Mouse (Mus musculus) CH12.LX (cell line): ENCODE measurements around the gene Rusc1. TPM values are rescaled to one million over a fixed set of nuclear protein-coding genes. Genes with fewer than 3 reads are reported as not detected.

Source experiments
- DNase-seq: peaks from one replicate; pipeline ENCODE4 v3.0.0-alpha.2; 2013; ENCODE audit errors: extremely low read depth
- H3K27ac ChIP-seq: 2 replicates; pipeline ENCODE4 v1.5.1; 2012; ENCODE audit warnings: low read depth, mild to moderate bottlenecking, control low read depth, moderate library complexity; ENCODE audit not compliant: insufficient read depth
- H3K27me3 ChIP-seq: replicated peaks from 2 replicates; pipeline ENCODE3; 2012; ENCODE audit warnings: inconsistent platforms
- H3K36me3 ChIP-seq, 2 experiments: replicated peaks in 1 of 2; 2 replicates each; pipeline versions ENCODE3 to v1.6.1; 2012; ENCODE audit warnings: inconsistent platforms in 1 of 2, low read length in 1 of 2, mild to moderate bottlenecking in 1 of 2, mixed read lengths in 1 of 2, moderate library complexity in 1 of 2; ENCODE audit not compliant: control insufficient read depth in 1 of 2, insufficient read depth in 1 of 2
- H3K4me1 ChIP-seq, 2 experiments: 2 replicates each; pipeline ENCODE4 v1.6.1; 2012; ENCODE audit warnings: inconsistent platforms in 1 of 2, moderate library complexity in 1 of 2; ENCODE audit not compliant: insufficient read depth in 2 of 2, control insufficient read depth in 1 of 2
- H3K4me2 ChIP-seq: 2 replicates; pipeline ENCODE4 v1.6.1; 2012; ENCODE audit warnings: low read depth, mild to moderate bottlenecking, control low read depth; ENCODE audit not compliant: poor library complexity, insufficient read depth, severe bottlenecking
- H3K4me3 ChIP-seq, 3 experiments: fragments of 150-350 bp in 1 of 3; sonication (generic) in 1 of 3; replicated peaks in 1 of 3; 2 replicates each; pipeline versions ENCODE3 to v1.5.1; 2011 to 2012; ENCODE audit warnings: low read depth in 2 of 3, low read length in 2 of 3, mild to moderate bottlenecking in 2 of 3, moderate library complexity in 2 of 3, control low read depth in 1 of 3, improper control_type of control experiment in 1 of 3, inconsistent platforms in 1 of 3, mixed read lengths in 1 of 3; ENCODE audit not compliant: poor library complexity in 1 of 3
- H3K79me2 ChIP-seq: replicated peaks from 2 replicates; pipeline ENCODE4 v1.6.1; 2012; ENCODE audit warnings: mild to moderate bottlenecking, moderate library complexity; ENCODE audit not compliant: control insufficient read depth, poor library complexity, insufficient read depth, severe bottlenecking; ENCODE audit errors: extremely low read depth
- H3K9ac ChIP-seq: 2 replicates; pipeline ENCODE4 v1.6.1; 2012; ENCODE audit warnings: low read depth, mild to moderate bottlenecking, control low read depth, moderate library complexity; ENCODE audit not compliant: insufficient read depth
- H3K9me3 ChIP-seq: replicated peaks from 2 replicates; pipeline ENCODE3; 2012; ENCODE audit warnings: low read length, inconsistent platforms, mixed read lengths
- CHD1 ChIP-seq: IDR thresholded peaks from 2 replicates; pipeline ENCODE4 v1.6.1; 2012; ENCODE audit warnings: low read depth, low read length, improper control_type of control experiment, inconsistent platforms
- CHD2 ChIP-seq: IDR thresholded peaks from 2 replicates; pipeline ENCODE4 v1.6.1; 2011; ENCODE audit warnings: low read length, improper control_type of control experiment
- CTCF ChIP-seq, 2 experiments: IDR thresholded peaks in 1 of 2; conservative IDR thresholded peaks in 1 of 2; 2 replicates each; pipeline ENCODE4 v1.5.1; 2011 to 2012; ENCODE audit warnings: low read depth in 2 of 2, low read length in 2 of 2, improper control_type of control experiment in 1 of 2, inconsistent platforms in 1 of 2, mild to moderate bottlenecking in 1 of 2, moderate library complexity in 1 of 2
- ELF1 ChIP-seq: IDR thresholded peaks from 2 replicates; pipeline ENCODE4 v1.6.1; 2014; ENCODE audit warnings: low read depth, mild to moderate bottlenecking, inconsistent platforms, low read length, improper control_type of control experiment
- JUN ChIP-seq: IDR thresholded peaks from 2 replicates; pipeline ENCODE4 v1.6.1; 2011; ENCODE audit warnings: low read depth, mild to moderate bottlenecking, low read length, improper control_type of control experiment, moderate library complexity; ENCODE audit not compliant: insufficient read depth
- MAFK ChIP-seq: IDR thresholded peaks from 2 replicates; pipeline ENCODE4 v1.6.1; 2011; ENCODE audit warnings: low read length, improper control_type of control experiment; ENCODE audit not compliant: insufficient replicate concordance
- PAX5 ChIP-seq: IDR thresholded peaks from 2 replicates; pipeline ENCODE4 v1.6.1; 2012; ENCODE audit warnings: low read length, inconsistent platforms, mixed read lengths
- RAD21 ChIP-seq: IDR thresholded peaks from 2 replicates; pipeline ENCODE4 v1.6.1; 2011; ENCODE audit warnings: low read depth, mild to moderate bottlenecking, low read length, improper control_type of control experiment, moderate library complexity
- SMC3 ChIP-seq: IDR thresholded peaks from 2 replicates; pipeline ENCODE4 v1.6.1; 2011; ENCODE audit warnings: low read depth, low read length, improper control_type of control experiment
- TBP ChIP-seq: conservative IDR thresholded peaks from 2 replicates; pipeline ENCODE4 v1.6.1; 2011; ENCODE audit warnings: low read depth, low read length, improper control_type of control experiment
- TCF12 ChIP-seq: IDR thresholded peaks from 2 replicates; pipeline ENCODE4 v1.6.1; 2014; ENCODE audit warnings: low read depth, mild to moderate bottlenecking, inconsistent platforms, low read length, improper control_type of control experiment
- ZMIZ1 ChIP-seq: IDR thresholded peaks from 2 replicates; pipeline ENCODE4 v1.6.1; 2012; ENCODE audit warnings: low read depth, mild to moderate bottlenecking, inconsistent platforms, low read length, improper control_type of control experiment
- ZNF384 ChIP-seq: IDR thresholded peaks from 2 replicates; pipeline ENCODE4 v1.6.1; 2012; ENCODE audit warnings: low read depth, low read length, improper control_type of control experiment, inconsistent platforms
- dilution Hi-C: fragments of 300-500 bp; cut with MboI; formaldehyde crosslinking; loops from 2 replicates; pipeline ENCODE4 v1.14.3; 2020; ENCODE audit warnings: low sequenced_read_pairs; ENCODE audit not compliant: extremely low pct_unique_long_range_greater_than_20kb, extremely low pct_ligation_motif_present
- in situ Hi-C: fragments of 300-500 bp; cut with MboI; formaldehyde crosslinking; loops from 3 replicates; pipeline ENCODE4 v1.14.3; 2019; ENCODE audit warnings: low sequenced_read_pairs, low pct_ligation_motif_present, low pct_unique_long_range_greater_than_20kb, mixed read lengths
- polyA plus RNA-seq: library from polyadenylated mRNA; unstranded; fragments of >175 nt; gene quantifications from 2 replicates; pipeline ENCODE4 v1.2.1, GENCODE M21; 2012; ENCODE audit warnings: low read depth; ENCODE audit not compliant: insufficient read length
- total RNA-seq, 2 experiments: library from RNA; depleted of rRNA; stranded (reverse); fragments of 300-350 nt in 1 of 2; fragments of >200 nt in 1 of 2; gene quantifications; 2 replicates each; pipeline ENCODE4 v1.2.3; 2012 to 2014

The Rusc1 gene
- total and polyA plus RNA-seq, 3 experiments = 19.4 to 30.1 (median 19.7) TPM

GRCm38 (mm10) chr3:89124241-89124640, 31.1 kb upstream of the Rusc1 start:
- dilution Hi-C loops (no loop called here), in situ Hi-C loops (no loop called here)
- Histone ChIP-seq H3K79me2 (no peaks in the 10 kb centered on the region), H3K27me3 (peaks cover 9% of the 10 kb centered on the region), H3K4me2 (no peak overlapping the region), H3K9ac (no peak overlapping the region), H3K9me3 (no peaks in the 10 kb centered on the region), H3K4me3 (no peak overlapping the region), H3K4me1 (no peaks in the 10 kb centered on the region), H3K36me3 (no peaks in the 10 kb centered on the region), H3K27ac (no peak overlapping the region)
- TF ChIP-seq ZMIZ1 (no peak), TCF12 (no peak), JUN (no peak), ELF1 (no peak)
- DNase-seq = no peak

GRCm38 (mm10) chr3:89123313-89123712, 30.2 kb upstream of the Rusc1 start:
- in situ Hi-C loops (no loop called here), dilution Hi-C loops (no loop called here)
- Histone ChIP-seq H3K79me2 (no peaks in the 10 kb centered on the region), H3K9me3 (no peaks in the 10 kb centered on the region), H3K4me1 (no peaks in the 10 kb centered on the region), H3K4me3 (no peak overlapping the region), H3K27ac (no peak overlapping the region), H3K36me3 (no peaks in the 10 kb centered on the region), H3K4me2 (no peak overlapping the region), H3K9ac (no peak overlapping the region), H3K27me3 (peaks cover 7% of the 10 kb centered on the region)
- no peak for TF ChIP-seq PAX5
- no peak for DNase-seq

- in situ Hi-C loops = loop anchor here (5.0 kb wide), 1 partner anchor 37 kb away; no protein-coding TSS in a partner anchor
- H3K9me3 ChIP-seq = peaks cover 3% of the 10 kb centered on the region
- peaks cover 8% of the 10 kb centered on the region for H3K27me3 ChIP-seq
- DNase-seq = peak; percentile 54
- peaks cover 0 to 11% of the 10 kb centered on the region in 2 experiments; a peak in 2 of 4 replicates for H3K4me1 ChIP-seq
- no peaks in the 10 kb centered on the region for H3K36me3 ChIP-seq
- H3K9ac ChIP-seq = no peak overlapping the region
- H3K79me2 ChIP-seq = no peaks in the 10 kb centered on the region
- dilution Hi-C loops = no loop called here
- H3K4me3 ChIP-seq = no peak overlapping the region
- TF ChIP-seq ZNF384 = 0 out of 2 replicates have a peak, but pooled peaks have one; percentile 38
- no peak for TF ChIP-seq MAFK
- TF ChIP-seq TBP = no peak
- no peak for TF ChIP-seq PAX5
- TF ChIP-seq CHD1 = no peak
- peak; percentile 39; the same call in 1 of the 2 replicates for TF ChIP-seq SMC3
- TF ChIP-seq CHD2 = peak; percentile 50
- peak; percentile 26 to 69; a peak in 3 of 4 replicates for TF ChIP-seq CTCF (conservative IDR thresholded peaks at IDR 0.05 in 1 of 2, IDR thresholded peaks at IDR 0.05 in 1 of 2; ENCODE audit: low read depth in 2 of 2, low read length in 2 of 2)
- TF ChIP-seq RAD21 = peak; percentile 49
- H3K27ac ChIP-seq = no peak overlapping the region
- no peak overlapping the region for H3K4me2 ChIP-seq
Observed at GRCm38 (mm10) chr3:89115522-89115921, 22.4 kb upstream of the Rusc1 start.
